Mouse (Mus musculus): ENCODE data around the gene Olfr1465.

Gene Olfr1465

GRCm38 (mm10) chr19:13315441-13315840 is at the start of gene Olfr1465:
TSS of gene Olfr1465 (minus strand) at chr19:13315541.
- no peak for DNase-seq (ENCODE audit: low read depth, low spot score)
- Histone ChIP-seq H3K27me3 (ENCODE audit: control insufficient read depth, insufficient read depth, low read length, poor library complexity, severe bottlenecking) (no peaks in the 10 kb centered on the region), H3K36me3 (ENCODE audit: control insufficient read depth, insufficient read depth, low read length, poor library complexity, severe bottlenecking) (no peaks in the 10 kb centered on the region)

DNA sequence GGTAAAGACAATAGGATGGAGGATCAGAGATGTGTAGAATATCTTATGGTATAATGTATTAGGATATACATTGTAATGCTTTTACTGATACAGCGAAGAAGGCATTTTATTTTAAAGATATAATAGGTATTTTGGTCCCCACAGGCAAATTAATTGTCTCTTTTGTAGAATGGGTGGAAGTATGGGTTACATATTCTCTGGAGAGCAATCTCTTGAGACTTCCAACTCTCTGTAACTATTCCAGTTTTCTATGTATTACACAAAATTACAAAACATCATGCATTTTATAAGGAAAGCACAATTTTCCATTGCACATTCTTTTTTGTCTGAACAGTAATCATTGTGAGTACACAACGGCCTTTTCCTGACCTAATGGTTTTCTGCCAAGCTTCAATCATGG is 46.6 kb upstream of the Olfr1465 start, which contains the start of gene Olfr1467:
Gene Olfr1467 (plus strand): TSS at position 301 of the 400 bp plus-strand sequence.
- DNase-seq (ENCODE audit: low read depth, low spot score), result no peak
- H3K36me3 ChIP-seq (ENCODE audit: control insufficient read depth, insufficient read depth, low read length, poor library complexity, severe bottlenecking), result no peaks in the 10 kb centered on the region
- H3K27me3 ChIP-seq (ENCODE audit: control insufficient read depth, insufficient read depth, low read length, poor library complexity, severe bottlenecking), result no peaks in the 10 kb centered on the region

DNA sequence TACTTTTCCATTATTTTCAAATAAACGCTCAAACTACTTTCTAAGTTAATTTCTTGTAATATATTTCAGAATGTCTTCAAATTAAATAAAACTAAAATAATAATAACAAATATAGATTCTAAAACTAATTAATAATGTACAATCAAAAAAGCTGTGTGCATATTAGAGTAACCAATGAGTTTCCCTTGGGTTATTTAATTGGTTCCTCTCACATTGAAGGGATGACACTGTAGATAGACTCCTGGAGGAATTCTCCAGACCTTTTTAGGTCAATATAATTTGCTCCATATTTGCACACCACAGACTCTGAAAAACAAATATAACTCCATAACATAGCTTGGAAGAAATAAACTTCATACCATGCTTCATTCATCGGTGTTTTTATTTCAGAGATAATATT is 23.2 kb upstream of the Olfr1465 start, which contains the start of gene Olfr1466:
Gene Olfr1466 (plus strand): TSS at position 301 of the 400 bp plus-strand sequence.
- no peak for DNase-seq (ENCODE audit: low read depth, low spot score)
- Histone ChIP-seq H3K36me3 (ENCODE audit: control insufficient read depth, insufficient read depth, low read length, poor library complexity, severe bottlenecking) (no peaks in the 10 kb centered on the region), H3K27me3 (ENCODE audit: control insufficient read depth, insufficient read depth, low read length, poor library complexity, severe bottlenecking) (no peaks in the 10 kb centered on the region)

Data from splenic B cell, adult 2 months (primary cell).